Mouse (Mus musculus): Measurements from ENCODE around the gene Dbnl.

GRCm38 (mm10) chr11:5843131-5843530, 54.8 kb downstream of the Dbnl start:
- TF ChIP-seq CTCF (conservative IDR thresholded peaks at IDR 0.05; ENCODE audit: insufficient read depth, insufficient read length, low read depth, low read length) (no peak), POLR2A (IDR thresholded peaks at IDR 0.05; ENCODE audit: low read depth, low read length) (no peak)

Data from kidney, adult 2 months (tissue).